Mouse (Mus musculus) liver, embryonic 14.5 days (tissue): ENCODE results near the gene Eif2b2. TPM values are rescaled to one million over a fixed set of nuclear protein-coding genes. Genes with fewer than 3 reads are reported as not detected.

Experiments used
- ATAC-seq: fragments of 200-750 bp; cut with Nextera tagmentation; 2 replicates; pipeline ENCODE4 v1.8.0; 2017; ENCODE audit warnings: moderate number of reproducible peaks, mild to moderate bottlenecking, moderate library complexity; ENCODE audit not compliant: insufficient read depth
- DNase-seq, 3 experiments: peaks; one replicate each; pipeline ENCODE4 v3.0.0-alpha.2; 2012 to 2013; ENCODE audit warnings: low read depth in 3 of 3, low spot score in 3 of 3
- H3K27ac ChIP-seq: fragments of 300-500 bp; sonication (generic); 2 replicates; pipeline ENCODE4 v1.5.1; 2014; ENCODE audit warnings: moderate library complexity, mild to moderate bottlenecking, control low read depth, inconsistent platforms
- H3K27me3 ChIP-seq: fragments of 300-500 bp; sonication (generic); 2 replicates; pipeline ENCODE4 v1.6.1; 2014; ENCODE audit warnings: mild to moderate bottlenecking, low read length, moderate library complexity; ENCODE audit not compliant: control insufficient read depth, insufficient read depth
- H3K36me3 ChIP-seq: fragments of 300-500 bp; sonication (generic); replicated peaks from 2 replicates; pipeline ENCODE4 v1.6.1; 2014; ENCODE audit warnings: low read depth; ENCODE audit not compliant: control insufficient read depth, insufficient read depth
- H3K4me1 ChIP-seq, 2 experiments: fragments of 200-500 bp in 1 of 2; fragments of 300-500 bp in 1 of 2; sonication (generic) in 1 of 2; replicated peaks; 2 replicates each; pipeline ENCODE4 v1.6.1; 2012 to 2014; ENCODE audit warnings: antibody characterized with exemption in 1 of 2, inconsistent platforms in 1 of 2, low read length in 1 of 2; ENCODE audit not compliant: control insufficient read depth in 2 of 2, insufficient read depth in 2 of 2
- H3K4me2 ChIP-seq: fragments of 300-500 bp; sonication (generic); 2 replicates; pipeline ENCODE4 v1.6.1; 2014; ENCODE audit warnings: low read depth, mild to moderate bottlenecking, control low read depth, moderate library complexity
- H3K4me3 ChIP-seq, 2 experiments: fragments of 200-500 bp in 1 of 2; fragments of 300-500 bp in 1 of 2; sonication (generic) in 1 of 2; 2 replicates each; pipeline ENCODE4 v1.5.1; 2012 to 2014; ENCODE audit warnings: low read depth in 2 of 2, low read length in 2 of 2, mild to moderate bottlenecking in 2 of 2, control low read depth in 1 of 2, inconsistent platforms in 1 of 2, moderate library complexity in 1 of 2; ENCODE audit not compliant: insufficient read depth in 1 of 2
- H3K9ac ChIP-seq: fragments of 300-500 bp; sonication (generic); replicated peaks from 2 replicates; pipeline ENCODE4 v1.6.1; 2014; ENCODE audit warnings: mild to moderate bottlenecking, control low read depth, moderate library complexity
- H3K9me3 ChIP-seq: fragments of 300-500 bp; sonication (generic); 2 replicates; pipeline ENCODE4 v1.6.1; 2016; ENCODE audit warnings: low read length, mixed read lengths; ENCODE audit not compliant: control insufficient read depth
- CTCF ChIP-seq: IDR thresholded peaks from 2 replicates; pipeline ENCODE4 v1.5.1; 2016; ENCODE audit warnings: antibody characterized with exemption, low read depth, control low read depth
- EP300 ChIP-seq: IDR thresholded peaks from 2 replicates; pipeline ENCODE4 v1.6.1; 2016; ENCODE audit warnings: antibody characterized with exemption, low read depth
- whole genome bisulfite sequencing: fragments of 180-500 bp; shearing (Covaris S2); extraction: QIAGEN DNeasy Blood & Tissue Kit; methylation state at CpG from one replicate; pipeline ENCODE4 v1.1.7; 2014; ENCODE audit not compliant: insufficient replicate concordance; 5-methylcytosine and 5-hydroxymethylcytosine counted together
- polyA plus RNA-seq, 2 experiments: library from polyadenylated mRNA; depleted of rRNA in 1 of 2; stranded (reverse) in 1 of 2; unstranded in 1 of 2; fragments of >200 nt; fragmentation: Nextera tagmentation in 1 of 2; extraction: Ambion mirVana in 1 of 2; gene quantifications; 2 replicates each; pipeline versions ENCODE4 v1.2.1 to v1.2.3; 2012 to 2014

The Eif2b2 gene
- polyA plus RNA-seq, 2 experiments = 39.9 to 47.8 TPM

DNA sequence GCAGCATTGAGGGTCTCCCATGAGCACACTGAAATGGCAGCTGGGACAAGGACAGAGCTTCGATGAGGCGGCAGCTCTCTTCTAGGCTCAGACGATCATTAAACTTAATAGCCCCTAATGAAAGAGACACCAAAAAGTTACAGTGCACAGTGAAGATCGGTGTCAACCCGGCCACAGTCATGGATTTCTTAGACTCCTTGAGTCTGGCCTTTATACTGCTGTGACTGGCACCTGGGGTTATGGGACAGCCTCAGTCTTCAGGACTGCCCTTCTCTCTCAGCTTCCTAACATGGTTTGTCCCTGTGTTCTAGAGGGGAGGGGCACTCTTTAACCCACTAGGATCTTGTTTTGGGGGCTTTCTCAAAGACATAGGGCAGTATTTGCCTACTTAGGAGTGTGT, 18.3 kb downstream of the Eif2b2 start:
- H3K9ac ChIP-seq = no peak overlapping the region
- 84% methylated on average over 5 of the region's 5 CpGs for WGBS
- no peaks in the 10 kb centered on the region for H3K27me3 ChIP-seq
- no peaks in the 10 kb centered on the region for H3K4me1 ChIP-seq
- TF ChIP-seq EP300 (no peak), CTCF (no peak)
- H3K36me3 ChIP-seq = no peaks in the 10 kb centered on the region
- H3K4me2 ChIP-seq = no peak overlapping the region
- no peak for DNase-seq
- no peak overlapping the region for H3K4me3 ChIP-seq
- H3K9me3 ChIP-seq = no peaks in the 10 kb centered on the region
- ATAC-seq = no peak
- no peak overlapping the region for H3K27ac ChIP-seq

DNA sequence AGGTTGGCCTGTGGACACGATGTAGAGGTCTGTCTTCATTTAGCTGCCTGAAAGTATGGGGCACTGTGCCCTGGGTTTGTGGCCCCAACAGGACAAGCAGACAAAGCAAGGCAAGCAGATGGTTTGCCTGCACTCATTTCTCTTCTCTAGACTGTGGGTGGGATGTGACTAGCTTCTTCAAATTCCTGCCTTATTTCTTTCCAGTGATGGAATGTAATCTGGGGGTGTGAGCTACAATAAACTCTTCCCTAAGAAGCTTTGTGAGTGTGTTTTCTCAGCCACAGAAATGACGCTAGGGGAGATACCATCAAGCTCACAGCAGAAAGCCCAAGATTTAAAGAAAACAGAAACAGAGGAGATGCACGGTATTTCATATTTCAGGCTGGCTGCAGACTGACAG, 32.8 kb downstream of the Eif2b2 start:
- TF ChIP-seq CTCF (no peak), EP300 (no peak)
- H3K9ac ChIP-seq = no peak overlapping the region

DNA sequence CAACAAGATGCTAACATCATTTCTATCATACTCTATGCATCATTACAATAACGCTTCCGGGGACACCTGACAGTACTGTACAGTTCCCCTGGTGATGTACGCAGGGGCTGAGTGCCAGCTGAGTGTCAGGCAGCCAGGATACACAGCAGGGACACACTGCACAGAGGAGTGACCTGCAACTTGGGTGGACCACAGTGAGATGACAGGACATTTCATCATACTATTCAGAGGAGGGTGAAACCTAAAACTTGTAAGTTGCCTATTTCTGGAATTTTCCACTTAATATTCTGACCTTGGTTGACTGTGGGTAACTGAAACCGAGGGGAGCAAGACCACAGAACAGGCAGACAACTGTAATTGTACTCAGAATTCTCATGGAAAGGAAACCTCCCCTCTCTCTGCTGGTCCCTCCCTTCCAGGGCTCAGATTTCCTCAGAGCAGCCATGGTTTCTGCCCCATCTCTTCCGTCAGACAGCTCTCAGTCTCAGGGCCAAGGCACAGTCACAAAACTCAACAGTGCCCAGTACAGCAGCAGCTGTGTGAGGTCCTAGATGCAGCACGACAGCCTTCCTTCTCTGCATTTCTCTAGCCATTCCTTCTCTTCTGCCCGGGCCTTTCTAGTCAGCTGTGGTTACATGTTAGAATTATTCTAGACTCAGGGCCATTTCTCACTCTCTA, 36.9 kb downstream of the Eif2b2 start:
- no peak overlapping the region for H3K4me2 ChIP-seq
- TF ChIP-seq EP300 (no peak), CTCF (no peak)
- 59% methylated on average over 7 of the region's 7 CpGs for WGBS
- H3K27ac ChIP-seq = no peak overlapping the region
- peaks cover 0 to 7% of the 10 kb centered on the region in 2 experiments; a peak in 2 of 4 replicates for H3K4me1 ChIP-seq
- DNase-seq (no peak), ATAC-seq (no peak)
- no peaks in the 10 kb centered on the region for H3K27me3 ChIP-seq
- H3K9me3 ChIP-seq = no peaks in the 10 kb centered on the region
- no peaks in the 10 kb centered on the region for H3K36me3 ChIP-seq
- no peak overlapping the region for H3K4me3 ChIP-seq
- no peak overlapping the region for H3K9ac ChIP-seq

More for the DNA sequence above, 32.8 kb downstream of the Eif2b2 start:
- no peak overlapping the region for H3K4me3 ChIP-seq
- no peak overlapping the region for H3K4me2 ChIP-seq
- WGBS = 67% methylated on average over 3 of the region's 3 CpGs
- DNase-seq = no peak
- H3K27ac ChIP-seq = no peak overlapping the region
- H3K36me3 ChIP-seq = no peaks in the 10 kb centered on the region
- no peaks in the 10 kb centered on the region for H3K27me3 ChIP-seq
- ATAC-seq = no peak
- H3K4me1 ChIP-seq = peaks cover 0 to 3% of the 10 kb centered on the region in 2 experiments; a peak in 2 of 4 replicates
- H3K9me3 ChIP-seq = no peaks in the 10 kb centered on the region

DNA sequence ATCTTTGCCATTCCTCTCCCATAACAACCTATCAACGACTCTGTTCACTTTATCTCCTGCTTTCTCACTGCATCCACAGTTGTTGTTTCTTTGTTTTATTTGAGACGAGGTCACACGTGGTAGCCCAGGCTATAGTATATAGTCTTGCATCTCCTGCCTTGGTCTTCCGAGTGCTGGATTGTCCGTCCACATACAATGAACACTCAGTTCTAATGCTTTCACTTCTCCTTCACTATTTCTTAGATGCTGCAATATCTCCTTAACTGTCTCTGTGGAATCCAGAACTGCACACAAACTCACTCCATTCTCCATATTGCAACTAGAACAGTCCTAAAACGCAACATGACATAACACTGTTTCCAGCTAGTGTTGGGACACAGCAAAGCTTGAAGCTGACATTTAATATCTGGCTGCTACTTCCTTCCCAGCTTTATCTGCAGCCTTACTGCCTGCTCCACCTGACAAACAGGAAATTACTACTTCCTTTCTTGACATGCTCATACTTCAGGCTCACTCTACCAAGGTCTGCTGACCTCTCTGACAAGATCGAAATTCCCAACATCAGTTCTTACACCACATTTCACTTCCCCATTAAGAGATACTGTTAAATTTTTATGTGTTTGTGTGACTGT, 37.8 kb downstream of the Eif2b2 start:
- no peaks in the 10 kb centered on the region for H3K27me3 ChIP-seq
- TF ChIP-seq CTCF = no peak
- TF ChIP-seq EP300 = no peak
- peaks cover 0 to 7% of the 10 kb centered on the region in 2 experiments; a peak in 2 of 4 replicates for H3K4me1 ChIP-seq
- no peaks in the 10 kb centered on the region for H3K9me3 ChIP-seq
- WGBS = 14% methylated on average over 7 of the region's 7 CpGs
- H3K4me3 ChIP-seq = no peak overlapping the region
- H3K9ac ChIP-seq = no peak overlapping the region
- ATAC-seq (0 out of 2 replicates have a peak, but pooled peaks have one; percentile 35), DNase-seq (no peak)
- H3K4me2 ChIP-seq = no peak overlapping the region
- no peaks in the 10 kb centered on the region for H3K36me3 ChIP-seq
- no peak overlapping the region for H3K27ac ChIP-seq

DNA sequence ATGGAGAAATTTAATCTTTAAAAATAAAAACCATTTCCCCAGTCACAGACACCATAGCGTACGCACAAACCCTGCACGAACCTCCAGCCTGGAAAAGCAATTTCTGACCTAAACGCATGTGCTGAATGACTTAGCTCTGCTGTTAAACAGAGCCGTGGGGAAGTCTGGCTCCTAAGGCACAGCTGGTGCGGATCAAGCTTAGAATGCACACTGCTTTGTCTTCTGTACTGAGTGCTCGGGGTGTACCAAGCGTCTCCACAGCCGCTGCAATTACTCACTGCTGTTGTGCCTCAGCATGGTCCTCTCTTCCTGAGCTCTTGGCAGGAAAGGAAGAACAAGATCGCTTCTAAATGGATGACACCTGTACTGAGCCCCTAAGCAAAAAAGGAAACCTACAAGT, 43.2 kb downstream of the Eif2b2 start:
- Histone ChIP-seq H3K27me3 (no peaks in the 10 kb centered on the region), H3K4me2 (no peak overlapping the region), H3K9ac (no peak overlapping the region), H3K9me3 (no peaks in the 10 kb centered on the region), H3K27ac (no peak overlapping the region), H3K36me3 (no peaks in the 10 kb centered on the region), H3K4me3 (no peak overlapping the region), H3K4me1 (no peaks in the 10 kb centered on the region)
- ATAC-seq (no peak), DNase-seq (no peak)
- TF ChIP-seq EP300 = no peak
- no peak for TF ChIP-seq CTCF
- WGBS = 70% methylated on average over 10 of the region's 10 CpGs
